Mouse (Mus musculus) G1E (cell line): ENCODE measurements around the gene Myo10.

ENCODE experiments used
- CTCF ChIP-seq: IDR thresholded peaks from 2 replicates; pipeline ENCODE4 v1.5.1; 2012; ENCODE audit warnings: low read depth, low read length, inconsistent platforms, mixed read lengths
- GATA2 ChIP-seq: IDR thresholded peaks from 2 replicates; pipeline ENCODE4 v1.6.1; 2012; ENCODE audit warnings: low read depth, low read length, inconsistent platforms, borderline replicate concordance

DNA sequence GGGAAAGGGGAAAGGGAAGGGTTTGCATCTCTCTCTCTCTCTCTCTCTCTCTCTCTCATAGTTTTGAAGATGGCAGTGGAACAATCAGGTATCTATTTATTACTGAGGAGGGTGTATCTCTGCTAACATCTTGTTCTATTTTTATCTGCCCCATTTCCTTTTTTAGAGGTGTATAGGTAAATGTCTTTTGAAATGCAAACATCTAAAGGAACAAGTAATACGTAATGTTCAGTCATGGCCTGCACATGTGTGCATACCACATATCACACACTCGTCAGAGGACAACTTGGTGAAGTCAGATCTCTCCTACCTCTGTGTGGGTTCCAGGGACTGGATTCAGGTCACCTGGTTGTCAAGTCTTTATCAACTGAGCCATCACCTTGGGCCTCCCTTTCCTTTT is 194.9 kb downstream of the Myo10 start:
- no peak for TF ChIP-seq GATA2
- no peak for TF ChIP-seq CTCF
